Mouse (Mus musculus) lung, embryonic 14.5 days (tissue): Measurements from ENCODE around the gene Hmgn1. TPM values are rescaled to one million over a fixed set of nuclear protein-coding genes. Genes with fewer than 3 reads are reported as not detected.
A peak's percentile ranks its signal among the peaks of the same experiment; 100 is the strongest.

Experiments
- ATAC-seq: fragments of 200-750 bp; cut with Nextera tagmentation; 2 replicates; pipeline ENCODE4 v1.8.0; 2017; ENCODE audit warnings: mild to moderate bottlenecking, moderate TSS enrichment, moderate library complexity; ENCODE audit not compliant: insufficient read depth
- DNase-seq: peaks from one replicate; pipeline ENCODE4 v3.0.0-alpha.2; 2015
- H3K27ac ChIP-seq: fragments of 300-500 bp; sonication (generic); 2 replicates; pipeline ENCODE4 v1.5.1; 2014; ENCODE audit warnings: low read depth, mild to moderate bottlenecking, moderate library complexity
- H3K27me3 ChIP-seq: fragments of 300-500 bp; sonication (generic); 2 replicates; pipeline ENCODE4 v1.6.1; 2014; ENCODE audit warnings: low read length, control low read depth; ENCODE audit not compliant: insufficient read depth
- H3K36me3 ChIP-seq: fragments of 300-500 bp; sonication (generic); 2 replicates; pipeline ENCODE4 v1.6.1; 2014; ENCODE audit warnings: control low read depth; ENCODE audit not compliant: insufficient read depth
- H3K4me1 ChIP-seq: fragments of 300-500 bp; sonication (generic); 2 replicates; pipeline ENCODE4 v1.6.1; 2014; ENCODE audit warnings: antibody characterized with exemption, control low read depth; ENCODE audit not compliant: insufficient read depth
- H3K4me2 ChIP-seq: fragments of 300-500 bp; sonication (generic); 2 replicates; pipeline ENCODE4 v1.6.1; 2014; ENCODE audit warnings: mild to moderate bottlenecking
- H3K4me3 ChIP-seq: fragments of 300-500 bp; sonication (generic); 2 replicates; pipeline ENCODE4 v1.5.1; 2014; ENCODE audit warnings: low read depth, low read length
- H3K9ac ChIP-seq: fragments of 300-500 bp; sonication (generic); 2 replicates; pipeline ENCODE4 v1.6.1; 2014
- H3K9me3 ChIP-seq: fragments of 300-500 bp; sonication (generic); 2 replicates; pipeline ENCODE4 v1.6.1; 2016; ENCODE audit warnings: low read depth, low read length, control low read depth
- CTCF ChIP-seq: IDR thresholded peaks from 2 replicates; pipeline ENCODE4 v1.5.1; 2016; ENCODE audit warnings: antibody characterized with exemption, low read depth
- WGBS: fragments of 180-500 bp; shearing (Covaris S2); extraction: QIAGEN DNeasy Blood & Tissue Kit; methylation state at CpG from one replicate; pipeline ENCODE4 v1.1.7; 2014; 5-methylcytosine and 5-hydroxymethylcytosine counted together
- polyA plus RNA-seq: library from polyadenylated mRNA; unstranded; fragments of >200 nt; fragmentation: Nextera tagmentation; extraction: Ambion mirVana; gene quantifications from 2 replicates; pipeline ENCODE4 v1.2.1, GENCODE M21; 2014

Gene Hmgn1
- polyA plus RNA-seq, 1 experiment from 2014 or later, result 746 TPM

GRCm38 (mm10) chr16:96159794-96160346, 32.3 kb upstream of the Hmgn1 start:
- DNase-seq, result no peak
- Histone ChIP-seq H3K27ac (peak overlapping the region; percentile 79; the same call in 1 of the 2 replicates), H3K36me3 (peaks cover 4% of the 10 kb centered on the region; the same call in 1 of the 2 replicates), H3K4me3 (peak overlapping the region; percentile 56; the same call in 1 of the 2 replicates), H3K4me2 (peak overlapping the region; percentile 98), H3K9ac (peak overlapping the region; percentile 88), H3K27me3 (no peaks in the 10 kb centered on the region), H3K4me1 (no peaks in the 10 kb centered on the region), H3K9me3 (no peaks in the 10 kb centered on the region)
- peak; percentile 15; the same call in 1 of the 2 replicates for ATAC-seq
- TF ChIP-seq CTCF, result no peak
- 75% methylated on average over 20 of the region's 20 CpGs for WGBS

- ATAC-seq (peak; percentile 91), DNase-seq (peak; percentile 86)
- Histone ChIP-seq H3K4me1 (no peaks in the 10 kb centered on the region), H3K36me3 (peaks cover 6% of the 10 kb centered on the region; the same call in 1 of the 2 replicates), H3K27me3 (no peaks in the 10 kb centered on the region), H3K27ac (peak overlapping the region; percentile 79), H3K9me3 (no peaks in the 10 kb centered on the region), H3K4me2 (peak overlapping the region; percentile 98), H3K9ac (peak overlapping the region; percentile 88), H3K4me3 (peak overlapping the region; percentile 56)
- peak; percentile 80 for TF ChIP-seq CTCF
- under 1% methylated on average over 67 of the region's 67 CpGs for WGBS
These were observed 31.7 kb upstream of the Hmgn1 start for GRCm38 (mm10) chr16:96159091-96159731.

GRCm38 (mm10) chr16:96158511-96159080, 31.1 kb upstream of the Hmgn1 start:
- no peak for TF ChIP-seq CTCF
- peak overlapping the region; percentile 88 for H3K9ac ChIP-seq
- ATAC-seq (no peak), DNase-seq (peak; percentile 36)
- H3K4me1 ChIP-seq, result no peaks in the 10 kb centered on the region
- H3K9me3 ChIP-seq, result no peaks in the 10 kb centered on the region
- peak overlapping the region; percentile 98 for H3K4me2 ChIP-seq
- H3K4me3 ChIP-seq, result peak overlapping the region; percentile 56
- peaks cover 12% of the 10 kb centered on the region; the same call in 1 of the 2 replicates for H3K36me3 ChIP-seq
- H3K27me3 ChIP-seq, result no peaks in the 10 kb centered on the region
- H3K27ac ChIP-seq, result peak overlapping the region; percentile 79; the same call in 1 of the 2 replicates
- 59% methylated on average over 12 of the region's 12 CpGs for WGBS

- no peak overlapping the region for H3K4me3 ChIP-seq
- no peak for TF ChIP-seq CTCF
- H3K9me3 ChIP-seq, result no peaks in the 10 kb centered on the region
- H3K27me3 ChIP-seq, result no peaks in the 10 kb centered on the region
- no peaks in the 10 kb centered on the region for H3K4me1 ChIP-seq
- H3K9ac ChIP-seq, result no peak overlapping the region
- H3K27ac ChIP-seq, result no peak overlapping the region
- no peak for ATAC-seq
- whole genome bisulfite sequencing, result 87% methylated on average over 11 of the region's 11 CpGs
- DNase-seq, result no peak
- peaks cover 14% of the 10 kb centered on the region; the same call in 1 of the 2 replicates for H3K36me3 ChIP-seq
- H3K4me2 ChIP-seq, result no peak overlapping the region
These were observed 29.6 kb upstream of the Hmgn1 start for GRCm38 (mm10) chr16:96157171-96157570.

- Histone ChIP-seq H3K9ac (no peak overlapping the region), H3K4me1 (no peaks in the 10 kb centered on the region), H3K27me3 (no peaks in the 10 kb centered on the region), H3K4me3 (no peak overlapping the region), H3K36me3 (peaks cover 14% of the 10 kb centered on the region; the same call in 1 of the 2 replicates), H3K27ac (no peak overlapping the region), H3K9me3 (no peaks in the 10 kb centered on the region), H3K4me2 (no peak overlapping the region)
- DNase-seq (no peak), ATAC-seq (no peak)
- 87% methylated on average over 8 of the region's 8 CpGs for WGBS
- TF ChIP-seq CTCF, result no peak
These were observed 28.5 kb upstream of the Hmgn1 start for GRCm38 (mm10) chr16:96156019-96156418.

GRCm38 (mm10) chr16:96154476-96154875, 26.9 kb upstream of the Hmgn1 start:
- no peaks in the 10 kb centered on the region for H3K9me3 ChIP-seq
- no peaks in the 10 kb centered on the region for H3K27me3 ChIP-seq
- no peaks in the 10 kb centered on the region for H3K4me1 ChIP-seq
- H3K9ac ChIP-seq, result no peak overlapping the region
- ATAC-seq, result no peak
- peaks cover 14% of the 10 kb centered on the region; the same call in 1 of the 2 replicates for H3K36me3 ChIP-seq
- WGBS, result 85% methylated on average over 2 of the region's 2 CpGs
- TF ChIP-seq CTCF, result no peak
- no peak overlapping the region for H3K27ac ChIP-seq
- H3K4me2 ChIP-seq, result no peak overlapping the region
- no peak for DNase-seq
- H3K4me3 ChIP-seq, result no peak overlapping the region

GRCm38 (mm10) chr16:96151551-96151950, 24.0 kb upstream of the Hmgn1 start:
- WGBS, result 19% methylated on average over 9 of the region's 9 CpGs
- H3K9me3 ChIP-seq, result no peaks in the 10 kb centered on the region
- peak; percentile 95 for TF ChIP-seq CTCF
- DNase-seq, result peak; percentile 81
- no peaks in the 10 kb centered on the region for H3K4me1 ChIP-seq
- no peak overlapping the region for H3K4me2 ChIP-seq
- no peak overlapping the region for H3K27ac ChIP-seq
- no peaks in the 10 kb centered on the region for H3K27me3 ChIP-seq
- no peak overlapping the region for H3K9ac ChIP-seq
- peaks cover 17% of the 10 kb centered on the region; the same call in 1 of the 2 replicates for H3K36me3 ChIP-seq
- ATAC-seq, result peak; percentile 71
- H3K4me3 ChIP-seq, result no peak overlapping the region
